Mouse (Mus musculus): Measurements from ENCODE around the gene Isyna1. TPM values are rescaled to one million over a fixed set of nuclear protein-coding genes. Genes with fewer than 3 reads are reported as not detected.
"Not testable (repeated sequence)": the region's sequence is repeated elsewhere in the genome, so short reads cannot be mapped to it uniquely, and the experiment has no call there.

The Isyna1 gene
- polyA plus RNA-seq, 2 experiments = 94.4 to 213 TPM

DNA sequence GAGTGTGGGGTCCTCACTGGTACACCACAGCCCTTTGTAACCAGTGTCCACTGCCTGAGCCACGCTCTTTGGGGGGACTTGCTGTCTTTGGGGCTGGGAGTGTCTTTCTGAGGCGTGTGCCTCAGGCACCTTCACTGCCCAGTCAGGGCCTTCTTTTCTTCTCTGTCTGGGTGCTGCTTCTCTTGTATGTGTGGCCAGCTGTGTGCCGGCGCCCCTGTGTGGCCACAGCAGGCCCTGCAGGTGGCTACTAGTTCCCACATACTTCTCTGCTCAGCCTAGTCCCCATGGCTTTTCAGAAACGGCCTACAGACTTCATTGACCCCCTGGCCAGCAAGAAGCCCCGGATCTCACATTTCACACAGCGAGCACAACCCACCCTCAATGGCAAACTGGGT is 8.9 kb upstream of the Isyna1 start:
- 39% methylated on average over 7 of the region's 7 CpGs for WGBS
- Histone ChIP-seq H3K27me3 (ENCODE audit: control insufficient read depth, insufficient read depth, low read length) (no peaks in the 10 kb centered on the region), H3K9ac (ENCODE audit: low read depth, low read length, severe bottlenecking) (no peak overlapping the region), H3K4me3 (replicated peaks; ENCODE audit: low read length) (no peak overlapping the region), H3K4me1 (ENCODE audit: control insufficient read depth, insufficient read depth, low read length) (no peaks in the 10 kb centered on the region), H3K36me3 (ENCODE audit: control insufficient read depth, insufficient read depth, low read length) (peaks cover 88% of the 10 kb centered on the region), H3K27ac (replicated peaks; ENCODE audit: low read depth, low read length) (no peak overlapping the region), H3K4me2 (replicated peaks; ENCODE audit: low read depth, low read length, severe bottlenecking) (no peak overlapping the region), H3K9me3 (ENCODE audit: control insufficient read depth, low read length) (no peaks in the 10 kb centered on the region)
- DNase-seq (ENCODE audit: low spot score) (no peak), ATAC-seq (ENCODE audit: low FRiP score, low read depth) (0 out of 2 replicates have a peak, but pooled peaks have one; percentile 35)
- TF ChIP-seq POLR2A (IDR thresholded peaks at IDR 0.05; ENCODE audit: borderline replicate concordance, extremely low read depth, insufficient read depth, insufficient read length) = no peak

DNA sequence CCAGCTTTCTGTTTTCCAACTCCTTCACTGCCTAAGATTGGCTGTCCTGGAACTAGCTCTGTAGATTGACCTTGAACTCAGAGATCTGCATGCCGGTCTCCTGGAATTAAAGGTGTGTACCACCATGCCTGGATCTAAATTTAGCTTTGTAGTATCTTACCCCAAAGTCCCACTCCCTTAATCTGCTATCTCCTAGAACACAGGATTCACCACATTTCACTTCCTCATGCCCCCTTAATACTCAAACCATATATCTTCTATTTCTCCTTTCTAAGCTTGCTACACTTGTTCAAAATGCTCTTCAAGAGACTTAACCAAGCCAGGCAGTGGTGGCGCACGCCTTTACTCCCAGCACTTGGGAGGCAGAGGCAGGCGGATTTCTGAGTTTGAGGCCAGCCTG is 6.2 kb upstream of the Isyna1 start:
- not testable (repeated sequence) for H3K9ac ChIP-seq (ENCODE audit: low read depth, low read length, severe bottlenecking); H3K9me3 ChIP-seq (ENCODE audit: control insufficient read depth, low read length); H3K27me3 ChIP-seq (ENCODE audit: control insufficient read depth, insufficient read depth, low read length); H3K4me2 ChIP-seq (replicated peaks; ENCODE audit: low read depth, low read length, severe bottlenecking); H3K4me1 ChIP-seq (ENCODE audit: control insufficient read depth, insufficient read depth, low read length); DNase-seq (ENCODE audit: low spot score); H3K4me3 ChIP-seq (replicated peaks; ENCODE audit: low read length); H3K27ac ChIP-seq (replicated peaks; ENCODE audit: low read depth, low read length); ATAC-seq (ENCODE audit: low FRiP score, low read depth)
- 93% methylated on average over 4 of the region's 4 CpGs for WGBS
- peaks cover 80% of the 10 kb centered on the region for H3K36me3 ChIP-seq (ENCODE audit: control insufficient read depth, insufficient read depth, low read length)

DNA sequence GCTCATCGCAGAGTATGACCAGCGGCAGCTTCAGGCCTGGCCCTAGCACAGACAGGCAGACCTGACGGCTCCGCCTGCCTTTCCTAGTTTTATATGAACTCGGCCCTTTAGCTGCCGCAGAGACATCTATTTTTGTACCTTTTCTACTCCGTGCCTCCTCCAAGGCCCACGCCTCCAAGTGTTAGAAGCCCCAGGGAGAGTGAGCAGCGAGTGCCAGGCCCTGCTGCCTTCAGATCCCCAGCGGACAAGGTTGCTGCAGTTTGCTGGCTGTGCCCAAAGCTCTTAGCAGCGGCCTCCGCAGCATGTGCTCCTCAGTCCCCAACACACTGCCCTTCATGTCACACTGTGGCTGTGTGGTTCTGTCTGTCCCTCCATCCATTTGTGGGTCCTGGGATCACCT is 2.6 kb upstream of the Isyna1 start:
- no peak overlapping the region for H3K9ac ChIP-seq (ENCODE audit: low read depth, low read length, severe bottlenecking)
- no peak for TF ChIP-seq POLR2A (IDR thresholded peaks at IDR 0.05; ENCODE audit: borderline replicate concordance, extremely low read depth, insufficient read depth, insufficient read length)
- no peak for DNase-seq (ENCODE audit: low spot score)
- H3K9me3 ChIP-seq (ENCODE audit: control insufficient read depth, low read length) = no peaks in the 10 kb centered on the region
- WGBS = 81% methylated on average over 12 of the region's 12 CpGs
- no peak overlapping the region for H3K4me2 ChIP-seq (replicated peaks; ENCODE audit: low read depth, low read length, severe bottlenecking)
- no peaks in the 10 kb centered on the region for H3K27me3 ChIP-seq (ENCODE audit: control insufficient read depth, insufficient read depth, low read length)
- no peak overlapping the region for H3K4me3 ChIP-seq (replicated peaks; ENCODE audit: low read length)
- ATAC-seq (ENCODE audit: low FRiP score, low read depth) = no peak
- H3K27ac ChIP-seq (replicated peaks; ENCODE audit: low read depth, low read length) = no peak overlapping the region
- peaks cover 55% of the 10 kb centered on the region for H3K36me3 ChIP-seq (ENCODE audit: control insufficient read depth, insufficient read depth, low read length)
- peaks cover 12% of the 10 kb centered on the region for H3K4me1 ChIP-seq (ENCODE audit: control insufficient read depth, insufficient read depth, low read length)

GRCm38 (mm10) chr8:70593173-70593572 is 1.0 kb upstream of the Isyna1 start:
- DNase-seq (ENCODE audit: low spot score) = no peak
- H3K4me1 ChIP-seq (ENCODE audit: control insufficient read depth, insufficient read depth, low read length) = peaks cover 23% of the 10 kb centered on the region
- no peaks in the 10 kb centered on the region for H3K9me3 ChIP-seq (ENCODE audit: control insufficient read depth, low read length)
- no peak for ATAC-seq (ENCODE audit: low FRiP score, low read depth)
- peak overlapping the region; percentile 95 for H3K4me2 ChIP-seq (replicated peaks; ENCODE audit: low read depth, low read length, severe bottlenecking)
- peak overlapping the region; percentile 69; the same call in 1 of the 2 replicates for H3K9ac ChIP-seq (ENCODE audit: low read depth, low read length, severe bottlenecking)
- WGBS = 57% methylated on average over 8 of the region's 8 CpGs
- H3K27ac ChIP-seq (replicated peaks; ENCODE audit: low read depth, low read length) = peak overlapping the region; percentile 74
- peak overlapping the region; percentile 72; the same call in 1 of the 2 replicates for H3K4me3 ChIP-seq (replicated peaks; ENCODE audit: low read length)
- no peaks in the 10 kb centered on the region for H3K27me3 ChIP-seq (ENCODE audit: control insufficient read depth, insufficient read depth, low read length)
- peaks cover 49% of the 10 kb centered on the region for H3K36me3 ChIP-seq (ENCODE audit: control insufficient read depth, insufficient read depth, low read length)
- TF ChIP-seq POLR2A (IDR thresholded peaks at IDR 0.05; ENCODE audit: borderline replicate concordance, extremely low read depth, insufficient read depth, insufficient read length) = no peak

DNA sequence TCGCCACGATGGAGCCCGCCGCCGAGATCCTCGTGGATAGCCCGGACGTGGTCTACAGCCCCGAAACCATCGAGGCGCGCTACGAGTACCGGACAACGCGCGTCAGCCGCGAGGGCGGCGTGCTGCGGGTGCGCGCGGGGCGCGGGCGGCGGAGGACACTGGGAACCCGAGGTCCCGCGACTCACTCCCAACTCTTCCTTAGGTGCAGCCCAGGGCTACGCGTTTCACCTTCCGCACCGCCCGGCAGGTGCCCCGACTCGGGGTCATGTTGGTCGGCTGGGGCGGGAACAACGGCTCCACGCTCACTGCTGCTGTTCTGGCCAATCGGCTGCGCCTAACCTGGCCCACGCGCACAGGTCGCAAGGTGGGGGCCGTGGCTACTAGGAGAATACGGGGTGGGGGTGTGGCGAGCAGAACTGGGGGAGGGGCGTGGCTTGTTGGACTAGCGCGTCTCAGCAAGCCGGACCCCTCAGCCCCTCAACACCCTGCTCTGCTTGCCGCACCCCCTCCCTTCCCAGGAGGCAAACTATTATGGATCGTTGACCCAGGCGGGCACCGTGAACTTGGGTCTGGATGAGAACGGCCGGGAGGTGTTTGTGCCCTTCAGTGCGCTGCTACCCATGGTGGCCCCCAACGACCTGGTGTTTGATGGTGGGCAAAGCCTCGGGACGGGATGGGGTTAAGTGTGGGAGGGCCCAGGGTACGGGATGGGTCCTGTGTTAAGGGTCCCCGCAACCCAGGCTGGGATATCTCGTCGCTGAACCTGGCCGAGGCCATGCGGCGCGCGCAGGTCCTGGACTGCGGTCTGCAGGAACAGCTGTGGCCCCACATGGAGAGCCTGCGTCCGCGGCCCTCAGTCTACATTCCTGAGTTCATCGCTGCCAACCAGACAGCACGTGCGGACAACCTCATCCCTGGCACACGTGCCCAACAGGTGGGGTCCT is 720 bp downstream of the Isyna1 start:
- Histone ChIP-seq H3K27me3 (ENCODE audit: control insufficient read depth, insufficient read depth, low read length) (no peaks in the 10 kb centered on the region), H3K9ac (ENCODE audit: low read depth, low read length, severe bottlenecking) (peak overlapping the region; percentile 69), H3K4me3 (replicated peaks; ENCODE audit: low read length) (peak overlapping the region; percentile 72), H3K9me3 (ENCODE audit: control insufficient read depth, low read length) (no peaks in the 10 kb centered on the region), H3K4me2 (replicated peaks; ENCODE audit: low read depth, low read length, severe bottlenecking) (peak overlapping the region; percentile 95), H3K4me1 (ENCODE audit: control insufficient read depth, insufficient read depth, low read length) (peaks cover 34% of the 10 kb centered on the region), H3K36me3 (ENCODE audit: control insufficient read depth, insufficient read depth, low read length) (peaks cover 40% of the 10 kb centered on the region), H3K27ac (replicated peaks; ENCODE audit: low read depth, low read length) (peak overlapping the region; percentile 74)
- no peak for TF ChIP-seq POLR2A (IDR thresholded peaks at IDR 0.05; ENCODE audit: borderline replicate concordance, extremely low read depth, insufficient read depth, insufficient read length)
- ATAC-seq (ENCODE audit: low FRiP score, low read depth) (peak; percentile 0; the same call in 1 of the 2 replicates), DNase-seq (ENCODE audit: low spot score) (no peak)
- 9% methylated on average over 62 of the region's 82 CpGs for WGBS

All from limb, embryonic 14.5 days (tissue).